Mouse (Mus musculus): Measurements from ENCODE around the gene Kctd3.

GRCm38 (mm10) chr1:188937246-188937780 lies 70.3 kb downstream of the Kctd3 start:
- TF ChIP-seq CTCF (IDR thresholded peaks at IDR 0.05) (no peak), EP300 (IDR thresholded peaks at IDR 0.05; ENCODE audit: insufficient read depth, low read depth, low read length) (no peak), POLR2A (IDR thresholded peaks at IDR 0.05; ENCODE audit: insufficient read depth, low read depth, low read length) (no peak)

All from heart, adult 2 months (tissue).